Mouse (Mus musculus) CH12F3 (cell line): ENCODE measurements around the gene Sae1.
"Not testable (repeated sequence)": the region's sequence is repeated elsewhere in the genome, so short reads cannot be mapped to it uniquely, and the experiment has no call there.

ENCODE experiments used
- in situ Hi-C: fragments of 300-500 bp; cut with MboI; formaldehyde crosslinking; loops from 2 replicates; pipeline ENCODE4 v1.14.3; 2020; ENCODE audit warnings: low sequenced_read_pairs

Sae1 gene

DNA sequence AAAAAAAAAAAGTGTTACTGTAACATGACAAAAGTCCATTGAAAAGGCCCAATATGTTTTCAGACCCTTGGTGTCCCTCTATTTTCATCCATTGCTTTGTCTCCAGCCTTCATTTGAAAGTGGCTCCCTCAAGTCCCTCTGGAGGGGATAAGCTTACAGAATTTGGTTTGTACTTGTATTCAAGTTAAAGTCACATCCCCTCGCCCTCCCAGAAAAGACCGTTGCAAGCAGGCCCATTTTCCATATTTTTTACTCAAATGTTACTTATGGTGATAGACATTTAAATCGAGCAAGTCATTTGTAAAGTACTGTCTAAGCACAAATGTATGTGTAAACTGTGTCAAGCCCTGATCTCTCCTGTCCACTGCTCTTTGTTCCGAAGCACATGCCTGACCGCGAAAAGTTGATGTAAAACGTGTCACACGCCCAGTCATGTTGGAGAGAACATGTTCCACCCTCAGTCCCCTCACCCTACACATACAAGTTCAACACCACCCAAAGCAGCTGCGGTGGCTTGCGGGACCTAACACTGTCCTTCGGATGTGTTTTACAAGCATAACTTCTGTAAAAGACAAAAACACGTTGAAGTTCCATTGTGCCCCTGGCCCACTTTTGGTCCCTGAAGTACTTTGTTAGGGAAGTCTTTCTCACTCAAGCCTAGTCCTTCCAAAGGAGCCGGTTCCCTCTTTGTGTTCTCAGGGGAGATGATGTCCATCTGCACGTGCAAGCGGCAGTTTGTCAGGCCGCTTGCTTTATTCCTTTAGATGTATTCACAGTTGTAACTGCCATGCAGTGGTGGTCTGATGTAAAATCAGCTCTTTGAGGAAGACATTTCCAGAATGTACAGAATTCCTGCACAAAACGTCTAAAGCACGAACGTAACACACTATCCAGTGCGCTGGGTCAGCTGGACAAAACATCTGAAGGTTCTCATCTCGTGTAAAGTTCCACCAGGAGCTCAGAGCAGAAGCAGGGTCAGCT, 15.7 kb upstream of the Sae1 start:
- in situ Hi-C loops: no loop called here

DNA sequence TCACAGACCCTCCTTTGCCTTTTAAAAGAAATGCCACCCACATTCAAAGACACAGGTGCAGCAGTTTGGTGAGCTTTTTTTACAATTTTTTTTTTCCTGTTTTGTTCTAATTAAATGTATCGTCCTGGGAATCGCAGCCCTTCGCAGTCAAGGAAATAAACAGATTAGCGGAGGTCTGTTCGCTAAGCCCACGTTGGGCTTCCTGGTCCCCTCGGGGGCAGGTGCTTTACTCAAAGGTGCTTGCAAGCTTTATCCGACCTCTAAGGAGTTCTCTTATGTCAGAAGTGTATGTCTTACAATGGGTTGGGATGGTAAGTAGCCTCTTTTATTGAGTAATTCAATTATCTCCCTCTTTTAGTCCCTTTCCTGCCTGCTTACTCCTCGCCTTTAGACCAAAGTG, 14.8 kb upstream of the Sae1 start:
- in situ Hi-C loops: no loop called here

DNA sequence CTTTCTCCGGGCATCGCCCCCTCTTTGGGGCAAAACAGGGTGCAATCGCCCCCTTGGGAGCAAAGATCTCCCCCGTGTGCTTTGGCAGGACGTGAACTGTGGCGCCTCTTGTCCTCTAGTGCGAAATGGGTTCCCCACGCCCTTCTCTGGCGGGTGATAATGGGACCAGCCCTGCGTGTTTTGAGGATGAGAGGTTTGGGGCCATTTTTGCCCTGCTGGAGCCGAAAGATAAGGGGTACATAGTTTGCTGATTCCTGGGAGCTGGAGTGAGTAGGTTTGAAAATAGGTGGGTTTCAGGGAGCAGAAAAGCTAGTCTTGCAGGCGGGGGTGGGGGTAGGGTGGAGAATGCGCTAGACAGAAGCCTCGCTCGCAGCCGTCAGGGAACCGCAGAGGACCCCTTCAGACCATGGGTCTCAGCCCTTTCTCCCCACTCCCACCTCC, 14.4 kb upstream of the Sae1 start:
- in situ Hi-C loops: no loop called here

DNA sequence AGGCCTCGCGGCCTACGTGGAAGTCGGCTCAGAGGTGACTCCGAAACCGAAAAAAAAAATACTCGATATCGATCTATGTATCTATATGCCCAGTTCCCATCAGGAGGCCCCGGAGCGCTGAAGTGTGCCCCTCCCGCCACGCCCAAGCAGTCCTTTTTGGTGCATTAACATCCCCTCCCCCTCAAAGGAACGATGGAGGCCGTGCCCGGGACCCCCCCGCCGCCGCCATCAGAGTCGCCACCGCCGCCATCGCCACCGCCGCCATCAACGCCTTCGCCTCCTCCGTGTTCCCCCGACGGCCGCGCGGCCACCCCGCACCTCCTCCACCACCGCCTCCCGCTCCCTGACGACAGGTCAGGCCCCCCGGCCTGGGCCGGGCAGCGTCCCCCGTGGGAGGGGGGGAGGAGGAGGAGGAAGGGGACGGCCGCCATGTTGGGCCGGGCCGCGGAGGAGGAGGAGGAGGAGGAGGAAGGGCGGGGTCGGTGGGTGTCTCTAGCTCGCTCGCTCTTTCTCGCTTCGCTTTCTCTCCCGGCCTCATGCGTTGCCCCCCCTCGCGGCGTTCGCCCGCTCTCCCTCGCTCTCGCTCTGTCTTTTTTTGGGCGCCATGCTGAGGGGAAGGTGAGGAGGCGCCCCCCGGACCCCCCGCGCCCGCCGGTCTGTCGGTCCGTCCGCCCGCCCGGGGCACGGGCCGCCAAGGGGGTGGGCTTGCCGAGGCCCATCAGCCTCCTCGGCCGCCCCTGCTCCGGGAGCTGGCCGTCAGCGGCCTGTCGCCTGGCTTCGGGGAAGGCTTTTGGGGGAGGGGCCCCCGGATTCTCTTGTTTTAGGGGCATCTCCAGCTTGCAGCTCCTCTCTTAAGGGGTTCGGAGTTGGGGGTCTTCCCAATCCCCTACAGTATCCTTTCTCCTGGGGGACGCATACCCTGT, 13.3 kb upstream of the Sae1 start, which contains the start of gene Zc3h4:
Zc3h4 (plus strand) TSS at position 222 of the 923 bp plus-strand sequence.
- in situ Hi-C loops: no loop called here

DNA sequence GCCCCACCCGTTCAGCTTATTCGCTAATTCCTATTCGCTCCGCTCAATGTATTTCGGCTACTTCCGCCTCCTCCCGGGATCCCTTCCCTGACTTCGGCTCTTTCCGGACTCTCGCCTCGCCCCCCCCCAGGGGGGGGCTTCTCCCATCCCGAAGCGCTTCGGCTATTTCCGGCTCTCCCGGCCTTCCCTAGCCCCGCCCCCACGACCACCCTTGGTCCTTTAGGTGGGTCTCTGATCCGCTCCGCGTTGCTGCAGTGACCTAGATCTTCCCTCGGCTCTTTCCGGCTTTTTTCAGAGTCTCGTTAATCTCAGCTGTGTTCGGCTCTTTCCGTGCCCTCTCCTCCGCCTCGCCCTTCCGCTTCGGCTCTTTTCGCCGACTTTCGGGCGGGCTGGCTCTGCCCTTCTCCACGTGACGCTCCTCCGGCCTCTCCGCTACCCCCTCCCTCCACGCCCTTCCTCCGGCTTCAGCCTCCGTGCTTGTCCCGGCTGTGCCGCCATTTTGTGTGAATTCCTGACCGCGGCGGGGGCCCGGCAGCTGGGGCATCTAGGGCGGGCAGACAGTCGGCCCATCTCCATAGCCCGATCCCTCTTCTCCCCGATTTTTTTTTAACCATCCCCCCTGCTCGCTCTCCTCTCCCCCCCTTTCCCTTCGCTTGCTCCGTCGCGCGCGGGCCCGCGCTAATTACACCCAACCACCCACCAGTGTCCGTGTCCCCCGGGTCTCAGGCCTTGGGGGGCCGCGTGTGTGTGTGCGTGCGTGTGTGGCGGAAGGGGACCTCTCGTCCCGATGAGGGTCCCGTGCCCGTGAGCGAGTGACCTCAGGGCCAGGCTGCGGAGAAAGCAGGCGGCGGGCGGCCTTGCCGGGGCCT, 12.4 kb upstream of the Sae1 start:
- in situ Hi-C loops: no loop called here

DNA sequence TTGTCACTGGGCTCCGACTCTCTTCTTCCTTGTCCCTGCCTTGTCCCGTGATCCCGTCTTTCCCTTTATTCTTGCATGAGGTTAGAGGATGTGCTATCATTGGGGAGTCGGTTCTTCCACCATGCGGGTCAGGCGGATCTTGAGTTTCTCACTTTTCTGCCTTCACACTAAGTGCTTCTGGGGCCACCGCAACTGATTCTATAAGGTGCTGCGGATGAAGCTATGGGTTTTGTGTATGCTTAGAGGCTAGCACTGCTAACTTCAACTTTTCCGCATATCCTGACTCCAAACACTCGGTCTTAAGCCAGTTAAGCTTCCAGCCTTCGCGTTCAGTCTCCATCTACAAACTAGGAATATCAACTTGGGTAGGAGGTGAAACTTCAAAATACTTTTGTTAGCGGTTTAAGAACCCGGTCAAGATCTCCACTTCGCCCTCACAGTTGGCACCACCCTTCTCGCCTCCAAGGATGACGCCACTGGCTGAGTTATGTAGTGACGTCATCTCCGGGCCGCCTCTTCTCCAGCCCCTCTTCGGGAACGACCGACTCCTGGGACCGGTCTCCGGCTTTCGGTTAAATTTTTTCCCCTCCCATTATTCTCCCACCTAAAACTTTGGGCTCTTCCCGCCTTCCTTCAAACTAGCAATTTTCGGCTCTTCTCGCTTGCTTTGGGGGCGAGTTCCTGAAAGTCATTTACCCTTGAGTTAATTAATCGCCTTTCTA, 11.7 kb upstream of the Sae1 start:
- in situ Hi-C loops: no loop called here

DNA sequence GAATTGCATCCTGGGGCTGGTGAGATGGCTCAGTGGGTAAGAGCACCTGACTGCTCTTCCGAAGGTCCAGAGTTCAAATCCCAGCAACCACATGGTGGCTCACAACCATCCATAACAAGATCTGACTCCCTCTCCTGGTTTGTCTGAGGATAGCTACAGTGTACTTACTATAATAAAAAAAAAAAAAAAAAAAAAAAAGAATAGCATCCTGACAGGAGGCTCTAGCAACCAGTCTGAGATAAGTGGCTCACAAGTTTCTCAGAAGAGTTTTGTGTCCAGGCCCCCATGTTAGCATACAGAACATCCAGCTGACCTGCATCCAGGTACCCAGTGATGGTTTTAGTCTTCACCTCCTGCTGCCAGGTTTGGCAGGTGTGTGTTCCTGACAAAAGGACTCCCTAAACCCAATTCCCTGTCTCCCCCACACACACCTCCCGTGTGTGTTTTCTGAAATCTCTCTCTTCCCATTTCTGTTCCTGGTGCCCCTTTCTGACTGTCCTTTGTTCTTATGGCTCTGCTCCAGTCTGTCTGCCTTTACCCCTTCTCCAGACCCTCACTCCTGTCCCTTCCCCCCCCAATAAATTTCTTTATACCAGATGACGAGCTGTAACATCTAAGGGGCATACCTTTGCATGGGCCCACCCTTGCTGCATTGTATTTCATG, 10.9 kb upstream of the Sae1 start:
- in situ Hi-C loops: no loop called here

DNA sequence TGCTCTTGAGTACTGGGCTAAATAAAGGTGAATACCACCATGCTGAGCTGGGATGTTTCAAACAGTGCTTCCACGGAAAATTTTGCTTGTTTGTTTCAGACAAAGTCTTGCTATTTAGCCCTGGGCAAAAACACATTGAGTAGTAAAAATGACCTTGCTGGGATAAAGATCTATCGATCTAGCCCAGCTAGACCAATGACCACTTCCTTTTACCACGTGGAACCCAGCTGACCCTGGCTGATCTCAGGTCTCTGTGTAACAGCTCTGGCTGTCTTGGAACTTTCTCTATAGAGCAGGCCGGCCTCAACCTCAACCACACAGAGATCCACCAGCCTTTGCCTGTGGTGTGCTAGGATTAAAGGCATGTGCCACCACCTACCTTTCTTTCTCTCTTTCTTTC, 9.9 kb upstream of the Sae1 start:
- in situ Hi-C loops: no loop called here

DNA sequence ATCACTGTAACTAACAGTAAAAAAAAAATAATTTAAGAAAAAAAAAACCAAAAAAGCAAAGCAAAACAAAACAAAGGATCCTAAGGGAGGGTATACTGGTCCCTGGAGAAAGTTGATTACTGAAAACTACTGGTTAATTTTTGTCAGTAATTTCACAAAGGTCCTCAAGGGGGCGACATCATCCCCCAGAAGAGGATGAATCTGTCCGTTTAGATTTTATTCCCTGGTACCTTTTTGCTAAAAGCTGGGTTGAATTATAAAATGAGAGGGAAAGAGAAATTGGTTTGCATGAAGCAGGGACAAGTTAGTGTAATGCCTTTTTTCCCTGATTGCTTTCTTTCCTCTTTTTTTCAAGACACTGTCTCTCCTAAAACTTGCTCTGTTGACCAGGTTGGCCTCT, 8.3 kb upstream of the Sae1 start:
- in situ Hi-C loops: no loop called here

DNA sequence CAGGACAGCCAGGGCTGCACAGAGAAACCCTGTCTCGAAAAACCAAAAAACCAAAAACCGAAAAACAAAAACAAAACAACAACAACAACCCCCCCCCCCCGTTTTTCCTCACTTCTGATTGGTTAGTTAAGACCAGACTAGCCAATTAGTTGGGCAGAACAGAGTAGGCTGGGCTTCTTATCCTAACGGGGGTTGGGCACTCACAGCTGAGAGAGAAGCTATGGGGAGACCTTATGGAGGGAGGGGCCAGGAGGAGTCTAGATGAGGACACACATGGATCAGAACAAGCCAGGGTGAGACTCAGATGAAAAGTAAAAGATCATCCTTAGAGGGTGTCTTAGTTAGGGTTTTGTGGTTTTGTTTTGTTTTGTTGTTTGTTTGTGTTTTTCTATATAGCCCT, 5.3 kb upstream of the Sae1 start:
- in situ Hi-C loops: no loop called here

DNA sequence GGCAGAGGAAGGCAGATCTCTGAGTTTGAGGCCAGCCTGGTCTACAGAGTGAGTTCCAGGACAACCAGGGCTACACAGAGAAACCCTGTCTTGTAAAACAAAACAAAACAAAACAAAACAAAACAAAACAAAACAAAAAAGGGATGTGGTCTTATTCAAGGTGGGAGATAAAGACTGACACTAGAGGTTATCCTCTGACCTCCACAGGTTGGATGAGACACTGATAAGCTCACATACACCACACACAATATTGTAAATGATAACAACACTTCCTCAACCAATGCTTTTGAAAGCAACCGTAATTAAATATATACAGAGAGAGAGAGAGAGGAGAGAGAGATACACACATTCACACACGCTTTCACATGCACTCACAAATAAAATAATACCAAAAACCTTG, 2.3 kb upstream of the Sae1 start:
- in situ Hi-C loops: not testable (repeated sequence)

DNA sequence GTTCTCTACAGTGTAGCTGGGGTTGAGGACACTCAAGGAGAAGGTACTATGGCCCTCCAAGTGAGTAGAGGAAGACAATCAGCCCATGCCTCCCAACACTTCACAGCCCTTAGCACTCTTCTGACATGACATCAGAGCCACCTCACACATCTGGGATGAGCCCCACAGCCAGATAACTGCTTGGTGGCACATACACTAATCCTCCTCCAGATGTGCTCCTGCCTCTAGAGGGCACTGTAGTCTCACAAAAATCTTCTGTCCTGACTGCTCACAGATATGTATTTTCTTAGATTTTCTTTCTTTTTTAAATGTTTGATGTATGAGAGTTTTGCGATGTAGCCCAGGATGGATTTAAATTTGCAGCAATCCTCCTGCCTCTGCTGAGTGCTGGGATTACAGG, 11.1 kb downstream of the Sae1 start:
- in situ Hi-C loops: no loop called here

DNA sequence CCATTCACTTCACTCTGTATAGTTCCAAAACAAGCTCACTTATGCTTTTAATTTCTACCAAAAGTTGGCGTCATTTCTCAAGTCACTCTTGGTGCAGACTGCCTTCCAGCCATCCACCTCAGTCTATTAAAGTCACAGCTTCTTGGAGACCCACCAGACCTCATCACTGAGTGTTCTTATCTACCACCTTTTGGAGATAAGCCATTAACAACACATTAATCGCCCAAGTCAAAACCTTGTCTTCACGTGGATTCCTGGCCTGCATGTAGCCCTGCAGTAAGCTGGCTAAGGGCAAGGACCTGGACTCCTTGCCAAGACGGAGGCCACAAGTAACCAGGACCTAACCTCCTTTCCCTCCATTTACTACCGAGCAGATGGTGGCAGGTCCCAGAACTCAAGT, 12.6 kb downstream of the Sae1 start:
- in situ Hi-C loops: no loop called here

DNA sequence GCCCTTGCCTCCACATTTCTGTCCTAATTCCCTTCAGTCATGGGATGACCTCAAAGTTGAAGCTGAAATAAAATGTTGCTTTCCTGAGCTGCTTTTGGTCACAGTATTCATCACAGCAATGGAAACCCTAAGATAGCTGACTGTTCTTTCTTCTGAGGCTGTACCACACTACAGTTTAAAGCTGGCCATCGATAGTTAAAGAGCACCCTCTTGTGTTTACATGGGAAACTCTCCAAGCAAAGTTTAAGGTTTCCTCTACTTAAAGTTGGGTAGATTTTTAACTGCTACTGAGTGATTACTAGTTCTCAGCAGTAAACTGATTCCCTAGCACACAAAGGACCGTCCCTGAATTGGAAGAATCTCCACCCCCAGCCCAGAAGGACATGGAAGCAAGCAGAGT, 13.9 kb downstream of the Sae1 start:
- in situ Hi-C loops: no loop called here

DNA sequence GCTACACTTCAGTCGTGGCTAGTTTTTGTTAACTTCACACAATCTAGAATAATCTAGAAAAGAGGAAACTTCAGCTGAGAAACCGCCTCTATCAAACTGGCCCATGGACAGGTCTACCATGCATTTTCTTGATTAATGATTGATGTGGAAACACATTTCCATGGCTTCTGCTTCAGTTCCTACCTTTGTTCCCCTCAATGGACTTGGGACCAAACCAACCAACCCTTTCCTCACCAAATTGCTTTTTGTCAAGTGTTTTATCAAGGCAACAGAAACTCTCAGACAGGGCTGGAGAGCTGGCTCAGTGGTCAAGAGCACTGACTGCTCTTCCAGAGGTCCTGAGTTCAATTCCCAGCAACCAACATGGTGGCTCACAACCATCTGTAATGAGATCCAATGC, 17.0 kb downstream of the Sae1 start:
- in situ Hi-C loops: no loop called here

DNA sequence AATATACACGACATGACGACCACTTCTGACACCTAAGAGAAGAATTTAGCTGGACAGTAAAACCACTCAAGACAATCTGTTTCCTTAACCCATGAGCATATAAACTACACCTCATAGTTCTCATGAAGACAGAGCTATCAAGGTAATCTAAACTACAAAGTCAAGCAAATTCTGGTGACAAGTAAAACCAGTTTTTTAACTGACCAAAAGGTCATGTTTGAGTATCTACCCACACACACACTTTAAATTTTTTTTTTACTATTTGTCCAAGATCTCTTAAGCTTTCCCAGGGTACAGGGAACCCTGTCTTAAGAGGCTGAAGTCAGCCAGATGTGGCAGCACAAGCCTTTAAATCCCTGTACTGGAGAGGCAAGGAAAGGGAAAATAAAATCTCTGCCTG, 18.8 kb downstream of the Sae1 start:
- in situ Hi-C loops: no loop called here

DNA sequence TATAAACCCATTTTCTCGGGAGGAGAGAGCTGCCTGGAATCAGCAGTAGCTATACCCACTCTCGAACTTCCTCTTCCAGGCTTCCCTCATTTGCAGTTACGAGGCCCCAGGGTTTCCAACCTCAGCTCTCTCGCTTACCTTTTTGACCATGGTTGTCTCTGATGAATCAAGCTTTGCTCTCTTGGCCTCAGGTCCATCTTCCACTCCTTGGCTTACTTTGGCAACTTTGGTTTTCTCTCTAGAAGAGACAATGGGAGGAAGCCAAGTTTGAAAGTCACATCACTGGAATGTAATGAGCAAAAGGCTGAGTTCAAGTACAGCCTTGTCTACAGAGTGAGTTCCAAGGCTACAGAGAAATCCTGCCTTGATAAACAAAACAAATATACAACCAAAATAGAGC, 20.9 kb downstream of the Sae1 start:
- in situ Hi-C loops: no loop called here

DNA sequence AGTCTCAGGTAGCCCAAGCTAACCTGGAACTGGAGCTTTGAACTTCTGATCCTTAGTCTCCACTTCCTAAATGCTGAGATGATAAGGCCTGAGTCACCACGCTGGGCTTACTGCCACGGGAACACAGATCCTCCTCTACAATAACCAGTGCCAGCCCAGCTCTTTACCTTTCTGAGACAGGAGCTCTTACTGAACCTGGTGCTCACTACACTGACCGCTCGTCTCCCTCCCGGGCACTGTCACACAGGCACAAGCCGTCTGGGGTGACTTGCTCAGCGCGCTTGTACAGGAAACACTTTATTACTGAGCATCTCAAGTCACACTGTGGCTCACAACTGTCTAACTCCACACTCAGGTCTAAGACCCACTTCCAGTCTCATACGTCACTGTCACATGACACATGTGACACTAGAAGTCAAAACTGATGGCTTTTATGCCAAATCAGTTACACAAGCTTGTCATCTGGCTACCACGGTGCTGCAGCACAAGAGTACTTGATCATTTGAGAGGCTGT, 21.4 kb downstream of the Sae1 start:
- in situ Hi-C loops: no loop called here

DNA sequence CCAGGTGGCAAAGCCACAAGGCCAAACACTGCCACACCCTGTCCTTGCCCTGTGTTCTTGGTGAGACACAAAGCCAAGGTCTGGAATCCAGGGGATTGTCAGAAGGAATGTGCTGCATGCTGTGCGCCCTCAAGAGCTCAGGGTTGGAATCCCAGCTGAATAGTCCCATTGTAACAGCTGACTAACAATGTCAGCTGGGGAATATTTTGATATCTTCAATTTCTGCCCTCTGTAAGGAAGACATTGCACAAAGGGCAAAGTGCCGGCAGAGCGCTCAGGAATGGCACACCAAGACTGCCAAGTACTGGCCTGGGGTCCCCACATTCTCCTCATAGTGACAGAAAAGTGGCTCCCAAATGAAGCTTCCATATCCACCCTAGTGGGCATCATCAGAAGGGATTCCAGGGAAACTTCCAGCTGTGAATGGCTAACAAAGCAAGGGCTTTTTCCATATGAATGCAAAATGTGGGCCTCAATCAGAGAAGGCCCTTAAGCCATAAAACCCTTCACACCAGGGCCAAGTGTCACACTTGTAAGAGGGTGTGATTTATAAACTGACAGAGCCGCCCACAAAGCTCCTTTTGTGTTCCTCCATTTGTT, 22.6 kb downstream of the Sae1 start:
- in situ Hi-C loops: no loop called here
